Comparison of ENCODE assay signal across 7 mouse cellular contexts in genomic region chr19:46670691-46671090, GRCm38 (mm10). TPM values are rescaled to one million over a fixed set of nuclear protein-coding genes. Genes with fewer than 3 reads are reported as not detected.
DNase-seq lines count a peak whose midpoint lies in the region; ATAC-seq and TF ChIP-seq lines count a peak whose summit lies in the region.

No protein-coding gene starts in this region.

- H3K27me3 ChIP-seq in embryonic facial prominence, embryonic 11.5 days (ENCODE audit: control insufficient read depth, insufficient read depth, low read length), result no peaks in the 10 kb centered on the region
- peaks cover 3% of the 10 kb centered on the region; the same call in 1 of the 2 replicates for H3K27me3 ChIP-seq in heart, postnatal 0 days (ENCODE audit: control insufficient read depth, insufficient read depth, low read length)
- no peaks in the 10 kb centered on the region for H3K27me3 ChIP-seq in small intestine, adult 2 months (ENCODE audit: control insufficient read depth, insufficient read depth, low read length)

- no peak for TF ChIP-seq EP300 in heart, postnatal 0 days (IDR thresholded peaks at IDR 0.05; ENCODE audit: low read depth)

- no peaks in the 10 kb centered on the region for H3K4me1 ChIP-seq in embryonic facial prominence, embryonic 11.5 days (ENCODE audit: control insufficient read depth, insufficient read depth, low read length)
- no peaks in the 10 kb centered on the region for H3K4me1 ChIP-seq in heart, postnatal 0 days (ENCODE audit: control insufficient read depth, insufficient read depth)
- H3K4me1 ChIP-seq in small intestine, adult 2 months (ENCODE audit: control insufficient read depth, insufficient read depth, insufficient read length, low read length), result peaks cover 7% of the 10 kb centered on the region; the same call in 1 of the 2 replicates

- no peaks in the 10 kb centered on the region for H3K36me3 ChIP-seq in embryonic facial prominence, embryonic 11.5 days (replicated peaks; ENCODE audit: control insufficient read depth, insufficient read depth, low read depth, low read length)
- H3K36me3 ChIP-seq in heart, postnatal 0 days (replicated peaks; ENCODE audit: control insufficient read depth, insufficient read depth, low read length), result no peaks in the 10 kb centered on the region
- no peaks in the 10 kb centered on the region for H3K36me3 ChIP-seq in small intestine, adult 2 months (ENCODE audit: control insufficient read depth, insufficient read depth, low read length)

- H3K4me2 ChIP-seq in embryonic facial prominence, embryonic 11.5 days (ENCODE audit: low read depth, low read length), result no peak overlapping the region
- no peak overlapping the region for H3K4me2 ChIP-seq in heart, postnatal 0 days (ENCODE audit: low read depth, low read length)

- TF ChIP-seq CTCF in heart, postnatal 0 days (IDR thresholded peaks at IDR 0.05; ENCODE audit: low read depth), result peak; percentile 84
- TF ChIP-seq CTCF in small intestine, adult 2 months (IDR thresholded peaks at IDR 0.05; ENCODE audit: extremely low read depth, insufficient read length, insufficient replicate concordance, low read depth, low read length), result peak; percentile 92

- DNase-seq in ES-CJ7 (ENCODE audit: low read depth, low spot score), result peak; percentile 56
- peak; percentile 69 for DNase-seq in adipocyte (ENCODE audit: low spot score)
- peak; percentile 64 for DNase-seq in embryonic facial prominence, embryonic 11.5 days (ENCODE audit: low spot score)
- peak; percentile 58 for DNase-seq in heart, postnatal 0 days (ENCODE audit: low spot score)
- peak; percentile 69 to 77 for DNase-seq in layer of hippocampus, postnatal 10 days (ENCODE audit: low spot score in 2 of 2)

- no peak for TF ChIP-seq POLR2A in small intestine, adult 2 months (IDR thresholded peaks at IDR 0.05; ENCODE audit: low read depth, low read length)

- H3K4me3 ChIP-seq in embryonic facial prominence, embryonic 11.5 days (ENCODE audit: low read depth, low read length), result no peak overlapping the region
- no peak overlapping the region for H3K4me3 ChIP-seq in heart, postnatal 0 days (ENCODE audit: low read depth, low read length)
- H3K4me3 ChIP-seq in small intestine, adult 2 months (ENCODE audit: low read depth, low read length), result no peak overlapping the region

- WGBS in embryonic facial prominence, embryonic 11.5 days, result 21% methylated on average over 13 of the region's 13 CpGs
- WGBS in heart, postnatal 0 days, result 10% methylated on average over 13 of the region's 13 CpGs
- WGBS in small intestine, adult 2 months, result 36% methylated on average over 13 of the region's 13 CpGs

- H3K9me3 ChIP-seq in embryonic facial prominence, embryonic 11.5 days (replicated peaks; ENCODE audit: control insufficient read depth, low read length), result no peaks in the 10 kb centered on the region
- H3K9me3 ChIP-seq in heart, postnatal 0 days (replicated peaks; ENCODE audit: control insufficient read depth, low read length), result no peaks in the 10 kb centered on the region

- no peak for ATAC-seq in embryonic facial prominence, embryonic 11.5 days (replicated peaks; ENCODE audit: insufficient number of reproducible peaks, low FRiP score, low TSS enrichment, low read depth)
- ATAC-seq in heart, postnatal 0 days (ENCODE audit: insufficient read depth, low read depth), result peak; percentile 84
- ATAC-seq in megakaryocyte progenitor cell, adult 5-6 weeks (replicated peaks; ENCODE audit: poor library complexity), result peak; percentile 90

- no peak overlapping the region for H3K9ac ChIP-seq in embryonic facial prominence, embryonic 11.5 days (replicated peaks; ENCODE audit: low read length)
- no peak overlapping the region for H3K9ac ChIP-seq in heart, postnatal 0 days (replicated peaks; ENCODE audit: low read depth, low read length)

- H3K27ac ChIP-seq in embryonic facial prominence, embryonic 11.5 days (replicated peaks; ENCODE audit: low read depth, low read length), result no peak overlapping the region
- H3K27ac ChIP-seq in heart, postnatal 0 days (ENCODE audit: low read depth), result no peak overlapping the region
- no peak overlapping the region for H3K27ac ChIP-seq in small intestine, adult 2 months (ENCODE audit: insufficient read depth, low read depth, low read length)

RNA-seq across cellular contexts. Expression of gene Cyp17a1, which starts 2.3 kb away (rescaled TPM):
- not detected in 2 replicates for polyA plus RNA-seq in embryonic facial prominence, embryonic 11.5 days (2014; fragmentation: Nextera tagmentation; extraction: Ambion mirVana)
- total RNA-seq in heart, postnatal 0 days (2014; rRNA removed; ENCODE audit: low replicate concordance), result 0.08 and 3.9 TPM in 2 replicates
- polyA plus RNA-seq in heart, postnatal 0 days (2015; fragmentation: Nextera tagmentation; extraction: Ambion mirVana), result 0.68 and 0.88 TPM in 2 replicates
- total RNA-seq in layer of hippocampus, postnatal 10 days (2021), result not detected
- not detected in 2 replicates for total RNA-seq in megakaryocyte progenitor cell, adult 5-6 weeks (2015)
- not detected in 2 replicates for total RNA-seq in megakaryocyte progenitor cell, adult 5-6 weeks (2017)
- polyA plus RNA-seq in small intestine, adult 2 months (2012; rRNA removed), result 0.11 and 0.95 TPM in 2 replicates

RNA-seq across cellular contexts. Expression of gene Borcs7, which starts 19.0 kb away (rescaled TPM):
- 13.4 and 15.3 TPM in 2 replicates for polyA plus RNA-seq in embryonic facial prominence, embryonic 11.5 days (2014; fragmentation: Nextera tagmentation; extraction: Ambion mirVana)
- total RNA-seq in heart, postnatal 0 days (2014; rRNA removed; ENCODE audit: low replicate concordance), result 2.4 and 9.0 TPM in 2 replicates
- polyA plus RNA-seq in heart, postnatal 0 days (2015; fragmentation: Nextera tagmentation; extraction: Ambion mirVana), result 18.7 and 22.2 TPM in 2 replicates
- 10 to 100 TPM; 16.7 to 20.1 TPM for total RNA-seq in layer of hippocampus, postnatal 10 days (2021)
- 14.1 TPM in 2 replicates for total RNA-seq in megakaryocyte progenitor cell, adult 5-6 weeks (2015)
- 4.6 and 6.5 TPM in 2 replicates for total RNA-seq in megakaryocyte progenitor cell, adult 5-6 weeks (2017)
- polyA plus RNA-seq in small intestine, adult 2 months (2012; rRNA removed), result 1.1 and 2.0 TPM in 2 replicates

RNA-seq across cellular contexts. Expression of gene As3mt, which starts 36.6 kb away (rescaled TPM):
- polyA plus RNA-seq in embryonic facial prominence, embryonic 11.5 days (2014; fragmentation: Nextera tagmentation; extraction: Ambion mirVana), result 29.3 and 34.6 TPM in 2 replicates
- 24.1 and 33.7 TPM in 2 replicates for total RNA-seq in heart, postnatal 0 days (2014; rRNA removed; ENCODE audit: low replicate concordance)
- polyA plus RNA-seq in heart, postnatal 0 days (2015; fragmentation: Nextera tagmentation; extraction: Ambion mirVana), result 54.4 and 61.7 TPM in 2 replicates
- 10 to 100 TPM; 13.4 to 16.7 TPM for total RNA-seq in layer of hippocampus, postnatal 10 days (2021)
- total RNA-seq in megakaryocyte progenitor cell, adult 5-6 weeks (2015), result 31.2 and 43.3 TPM in 2 replicates
- 54.4 and 65.8 TPM in 2 replicates for total RNA-seq in megakaryocyte progenitor cell, adult 5-6 weeks (2017)
- 3.4 and 10.3 TPM in 2 replicates for polyA plus RNA-seq in small intestine, adult 2 months (2012; rRNA removed)
